Mouse (Mus musculus): ENCODE results near the gene Olfr1442.

GRCm38 (mm10) chr19:12708458-12708857, 38.2 kb downstream of the Olfr1442 start:
- TF ChIP-seq POLR2A (IDR thresholded peaks at IDR 0.05; ENCODE audit: low read depth, low read length) (no peak), CTCF (IDR thresholded peaks at IDR 0.05; ENCODE audit: extremely low read depth, insufficient read depth, insufficient read length, insufficient replicate concordance) (no peak)
